Mouse (Mus musculus): ENCODE results near the gene Stac.

Stac gene

DNA sequence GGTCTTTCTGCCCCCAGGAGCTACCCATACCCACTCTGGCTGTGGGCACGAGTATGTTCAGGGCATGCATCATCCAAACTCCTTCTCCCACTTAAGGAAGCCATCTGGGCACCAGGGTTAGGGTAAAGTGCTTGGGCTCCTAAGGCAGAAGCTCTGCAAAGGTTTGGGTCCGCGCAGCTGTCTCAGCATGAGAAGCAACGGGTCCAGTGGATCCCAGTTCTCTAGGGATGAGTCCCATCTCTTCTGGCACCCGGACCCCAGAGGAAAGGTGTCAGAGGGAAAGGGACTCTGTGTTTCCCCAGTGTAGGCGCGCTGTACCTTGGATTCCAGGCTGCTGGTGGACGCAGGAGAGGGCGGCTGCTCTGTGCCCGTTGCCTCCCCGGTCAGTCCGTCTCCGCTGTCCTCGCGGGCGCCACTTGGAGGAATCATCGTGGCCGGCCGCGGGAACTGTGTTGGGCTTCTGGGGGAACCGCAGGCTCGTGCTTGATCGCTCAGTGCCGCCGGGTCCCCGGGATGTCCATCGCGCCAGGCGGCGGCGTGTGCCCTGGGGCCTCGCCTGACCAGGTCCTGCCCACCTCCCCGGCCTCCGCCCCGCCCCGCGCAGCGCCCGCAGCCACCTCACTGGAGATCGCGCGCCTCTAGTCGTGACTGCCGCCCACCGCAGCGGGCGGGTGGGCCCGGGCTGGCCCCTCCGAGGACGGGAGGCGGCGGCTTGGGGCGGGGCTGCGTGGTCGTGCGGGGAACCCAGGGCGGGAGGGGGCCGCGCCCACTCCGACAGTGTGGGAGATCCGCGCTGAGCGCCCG is at the start of gene Stac:
Stac (minus strand) TSS at position 669 of the 804 bp plus-strand sequence.
- no peak for DNase-seq (ENCODE audit: low read depth, low spot score)

DNA sequence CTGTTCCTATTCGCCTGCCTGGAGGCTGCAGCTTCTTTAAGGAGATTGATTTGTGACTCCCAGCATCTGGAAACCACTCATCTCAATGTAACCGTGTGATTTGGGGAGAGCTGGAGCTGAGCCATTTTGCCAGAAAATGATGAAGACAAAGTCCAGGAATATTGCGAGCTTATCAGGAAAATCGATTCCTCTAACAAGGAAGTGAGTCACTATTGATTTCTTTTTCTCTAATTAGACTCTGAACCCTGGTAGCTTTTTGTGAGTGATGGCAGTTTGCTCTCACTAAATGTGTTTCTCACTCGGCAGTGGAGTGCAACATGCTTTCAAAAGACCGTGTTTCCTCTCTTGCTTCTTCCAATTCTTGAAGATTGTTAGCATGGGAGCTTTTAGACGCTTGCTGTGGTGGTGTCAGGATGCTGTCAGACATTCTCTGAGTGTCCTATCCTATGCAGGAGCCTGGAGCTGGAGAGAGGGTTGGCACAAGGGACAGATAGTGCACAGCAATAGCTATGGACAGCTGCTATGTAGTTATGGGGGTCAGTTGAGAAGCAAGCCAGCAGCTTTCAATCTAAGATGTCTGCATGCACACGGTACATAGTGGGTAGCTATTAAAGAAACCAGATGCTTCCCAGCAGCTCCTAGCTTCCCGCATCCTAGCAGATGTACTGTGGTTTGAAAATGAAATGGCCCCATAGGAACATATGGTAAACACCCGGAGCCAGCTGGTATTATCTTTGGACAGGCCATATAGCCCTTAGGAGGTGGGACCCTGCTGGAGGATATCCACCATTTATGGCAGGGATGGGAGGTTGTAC is 49.5 kb upstream of the Stac start:
- DNase-seq (ENCODE audit: low read depth, low spot score), result no peak

GRCm38 (mm10) chr9:111739026-111739425 is 48.9 kb upstream of the Stac start:
- no peak for DNase-seq (ENCODE audit: low read depth, low spot score)

DNA sequence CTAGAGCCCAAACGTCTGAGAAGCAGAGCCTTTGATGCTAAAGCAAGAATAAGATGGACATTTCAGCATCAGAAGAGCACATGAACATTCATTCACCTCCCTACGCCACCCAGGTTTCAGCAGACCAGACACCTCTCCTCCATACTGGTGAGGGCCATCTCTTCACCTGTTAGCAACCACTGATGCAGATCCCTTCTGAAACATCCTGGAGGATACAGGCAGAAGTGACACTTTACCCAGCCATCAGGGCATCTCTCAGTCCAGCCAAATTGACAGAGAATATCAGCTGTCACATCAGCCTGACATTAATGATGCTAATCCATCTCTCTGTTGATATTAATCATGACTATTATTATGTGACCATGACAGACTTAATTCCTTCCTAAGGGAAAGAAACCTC is 47.6 kb upstream of the Stac start:
- DNase-seq (ENCODE audit: low read depth, low spot score), result no peak

- DNase-seq (ENCODE audit: low read depth, low spot score), result no peak
Observed at GRCm38 (mm10) chr9:111735931-111736330, 45.8 kb upstream of the Stac start.

- DNase-seq (ENCODE audit: low read depth, low spot score), result no peak
Observed at GRCm38 (mm10) chr9:111731939-111732670, 42.0 kb upstream of the Stac start.

DNA sequence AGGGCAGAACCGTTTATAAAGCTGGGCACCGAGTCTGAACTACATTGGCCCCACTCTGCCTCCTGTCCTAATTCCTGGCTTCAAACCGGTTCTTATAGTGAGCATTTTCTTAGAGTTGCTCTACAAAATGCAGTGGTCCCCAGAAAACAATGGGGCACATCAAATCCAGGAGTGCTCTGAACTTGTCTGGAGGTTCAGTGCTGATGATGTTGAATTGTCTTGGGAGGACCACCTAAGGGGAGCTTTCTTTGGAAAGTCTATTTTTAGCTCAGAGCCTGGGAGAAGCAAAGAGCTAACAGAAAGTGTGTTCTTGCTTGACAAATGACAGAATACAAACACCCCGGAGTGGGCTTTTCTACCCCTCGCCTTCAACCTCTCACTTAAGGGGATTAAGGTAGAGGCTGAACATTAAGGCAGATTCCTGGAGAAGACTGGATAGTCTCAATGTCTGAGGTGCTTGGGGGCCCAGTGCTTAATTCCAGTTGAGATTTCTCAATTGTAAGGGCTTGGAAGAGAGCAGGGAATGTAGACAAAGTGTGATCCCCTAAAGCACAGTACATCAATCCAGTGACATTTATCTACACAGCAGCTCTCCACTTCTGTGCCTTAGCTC is 34.9 kb upstream of the Stac start:
- DNase-seq (ENCODE audit: low read depth, low spot score), result no peak

- DNase-seq (ENCODE audit: low read depth, low spot score), result no peak
Observed at GRCm38 (mm10) chr9:111714457-111714856, 24.3 kb upstream of the Stac start.

- no peak for DNase-seq (ENCODE audit: low read depth, low spot score)
Observed at GRCm38 (mm10) chr9:111700101-111700500, 10.0 kb upstream of the Stac start.

DNA sequence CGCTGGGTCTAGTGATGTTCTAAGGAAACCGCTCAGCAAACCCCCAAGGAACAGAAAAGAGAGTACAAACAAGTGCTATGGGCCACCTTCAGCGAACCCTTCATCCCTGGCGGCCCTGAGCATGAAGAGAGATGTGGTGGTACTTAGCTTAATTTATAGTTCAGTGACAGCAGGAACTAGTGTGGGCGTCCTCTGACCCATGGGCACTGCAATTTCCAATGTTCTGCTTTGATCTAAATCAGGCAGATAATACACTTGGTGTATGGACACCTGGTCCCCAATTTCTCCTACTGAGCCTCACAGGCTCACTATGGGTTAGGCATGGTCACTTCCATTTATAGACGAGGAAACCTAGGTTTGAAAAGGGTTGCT is 322 bp upstream of the Stac start:
- no peak for DNase-seq (ENCODE audit: low read depth, low spot score)

- DNase-seq (ENCODE audit: low read depth, low spot score), result no peak
Observed at GRCm38 (mm10) chr9:111689146-111689545, 1.0 kb downstream of the Stac start.

GRCm38 (mm10) chr9:111684170-111684569 is 6.0 kb downstream of the Stac start:
- DNase-seq (ENCODE audit: low read depth, low spot score), result no peak

GRCm38 (mm10) chr9:111679516-111679915 is 10.6 kb downstream of the Stac start:
- DNase-seq (ENCODE audit: low read depth, low spot score), result no peak

- DNase-seq (ENCODE audit: low read depth, low spot score), result no peak
Observed at GRCm38 (mm10) chr9:111669816-111670215, 20.3 kb downstream of the Stac start.

- DNase-seq (ENCODE audit: low read depth, low spot score), result no peak
Observed at GRCm38 (mm10) chr9:111655066-111655465, 35.1 kb downstream of the Stac start.

- DNase-seq (ENCODE audit: low read depth, low spot score), result no peak
Observed at GRCm38 (mm10) chr9:111644228-111644627, 45.9 kb downstream of the Stac start.

DNA sequence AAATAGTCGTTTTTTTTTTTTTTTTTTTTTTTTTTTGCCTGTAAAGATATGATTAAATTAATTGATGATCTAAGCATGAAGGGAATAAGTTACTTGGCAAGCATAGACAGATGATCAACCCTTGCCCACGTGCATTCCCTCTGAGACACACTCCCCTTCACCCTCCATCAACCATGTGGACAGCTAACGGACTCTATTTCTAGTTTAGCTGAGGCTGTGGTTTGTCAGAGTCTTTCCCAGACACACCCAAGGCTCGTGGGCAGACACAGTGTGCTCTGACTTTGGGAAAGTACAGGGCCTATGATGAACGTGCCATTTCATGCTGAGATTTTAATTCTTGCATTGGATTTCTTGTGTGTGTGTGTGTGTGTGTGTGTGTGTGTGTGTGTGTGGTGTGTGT is 46.8 kb downstream of the Stac start:
- no peak for DNase-seq (ENCODE audit: low read depth, low spot score)

GRCm38 (mm10) chr9:111637641-111638040 is 52.5 kb downstream of the Stac start:
- no peak for DNase-seq (ENCODE audit: low read depth, low spot score)

DNA sequence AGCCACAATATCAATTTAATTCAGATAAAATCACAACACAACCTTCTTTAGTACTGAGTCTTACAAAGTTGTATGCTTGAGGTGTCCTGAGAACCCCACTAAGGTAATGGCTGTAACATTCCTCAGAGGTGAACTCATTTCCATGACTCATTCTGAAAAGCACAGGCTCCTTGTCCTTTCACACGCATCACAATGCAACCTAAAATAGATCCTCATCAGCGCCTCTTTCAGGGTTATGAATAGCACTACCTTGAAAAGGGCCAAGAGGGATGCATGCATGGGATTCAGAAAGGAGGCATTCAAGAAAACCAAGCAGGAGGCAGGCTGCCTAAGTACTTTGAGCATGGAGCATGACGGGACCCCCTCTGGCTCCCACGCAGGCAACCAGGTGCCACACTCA is 57.3 kb downstream of the Stac start:
- no peak for DNase-seq (ENCODE audit: low read depth, low spot score)

DNA sequence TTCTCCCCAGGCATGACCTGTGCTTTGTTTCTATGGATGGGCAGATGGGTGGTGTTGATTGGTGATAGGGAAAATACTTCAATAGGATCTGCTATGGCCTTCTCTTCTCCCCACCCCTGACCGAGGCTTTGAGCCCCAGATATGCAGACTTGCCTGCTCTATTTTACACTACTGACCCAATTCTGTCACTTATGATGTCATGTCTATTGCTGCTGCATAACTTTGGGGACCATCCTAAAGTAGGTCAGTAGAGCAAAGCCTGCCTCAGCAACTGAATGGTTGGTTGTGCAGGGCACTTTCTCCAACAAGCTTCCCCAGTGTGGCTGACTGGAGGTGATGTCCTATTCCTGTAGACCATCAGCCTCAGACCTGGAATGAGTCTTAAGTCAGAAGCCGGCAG is 69.0 kb downstream of the Stac start:
- no peak for DNase-seq (ENCODE audit: low read depth, low spot score)

DNA sequence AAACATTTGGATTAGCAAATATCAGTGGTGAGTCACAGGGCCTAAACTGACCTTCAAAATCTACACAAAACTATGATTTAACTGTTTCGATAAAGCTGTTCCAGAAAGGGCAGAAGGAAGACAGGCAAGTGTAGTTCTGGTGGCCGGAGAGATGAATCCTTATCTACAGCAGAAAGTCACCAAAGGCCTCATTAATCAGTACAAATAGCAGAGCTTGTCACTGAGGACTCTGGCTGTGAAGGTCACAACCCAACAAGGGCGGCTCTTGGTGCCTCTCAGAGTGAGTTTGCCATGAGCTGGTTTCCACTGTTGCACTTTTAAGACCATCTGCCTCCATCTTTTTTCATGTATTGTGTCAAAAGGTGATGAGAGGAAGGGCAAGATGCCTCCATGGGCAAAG is 78.8 kb downstream of the Stac start:
- DNase-seq (ENCODE audit: low read depth, low spot score), result no peak

GRCm38 (mm10) chr9:111608762-111609161 is 81.4 kb downstream of the Stac start:
- DNase-seq (ENCODE audit: low read depth, low spot score), result no peak
